ENCODE assay signal across 17 mouse cellular contexts in the genomic region with DNA sequence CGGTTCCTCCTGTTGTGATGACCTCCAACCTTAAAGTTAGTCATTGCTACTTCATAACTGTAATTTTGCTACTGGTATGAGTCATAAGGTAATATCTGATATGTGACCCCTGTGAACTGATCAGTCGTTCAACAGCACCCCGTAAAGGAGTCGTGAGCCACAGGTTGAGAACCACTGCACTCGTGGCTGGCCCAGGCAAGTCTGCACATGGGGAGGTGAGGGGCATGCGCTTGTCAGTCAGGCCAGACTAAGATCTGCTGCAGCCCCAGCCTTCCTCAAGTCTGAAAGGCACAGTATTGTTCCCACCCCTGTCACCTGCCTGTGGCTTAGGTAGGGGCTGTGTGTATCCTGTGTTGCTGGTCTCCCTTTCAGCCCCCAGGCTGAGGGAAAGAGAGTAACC. TPM values are rescaled to one million over a fixed set of nuclear protein-coding genes. Genes with fewer than 3 reads are reported as not detected.
DNase-seq lines count a peak whose midpoint lies in the region; ATAC-seq and TF ChIP-seq lines count a peak whose summit lies in the region.
"Had no signal": no experiment of that assay in that cellular context is flagged by ENCODE, and none has a peak within 500 bp of the region (broad histone marks: within the 10 kb centered on the region; RNA-seq: fewer than 3 reads in every experiment).

No protein-coding gene starts in this region.

- TF ChIP-seq CTCF in lung, embryonic 14.5 days (IDR thresholded peaks at IDR 0.05; ENCODE audit: low read depth) = no peak

- H3K9me3 ChIP-seq in lung, embryonic 14.5 days (ENCODE audit: low read depth, low read length) = no peaks in the 10 kb centered on the region
- H3K9me3 ChIP-seq: hindbrain, embryonic 15.5 days; neural tube, embryonic 15.5 days had no signal

- H3K4me3 ChIP-seq in lung, embryonic 14.5 days (ENCODE audit: low read depth, low read length) = no peak overlapping the region
- H3K4me3 ChIP-seq: hindbrain, embryonic 15.5 days; left cerebral cortex, adult 2 months; neural tube, embryonic 15.5 days had no signal

- no peaks in the 10 kb centered on the region for H3K36me3 ChIP-seq in lung, embryonic 14.5 days (ENCODE audit: insufficient read depth)
- H3K36me3 ChIP-seq: hindbrain, embryonic 15.5 days; neural tube, embryonic 15.5 days had no signal

- H3K27me3 ChIP-seq in lung, embryonic 14.5 days (ENCODE audit: insufficient read depth, low read length) = no peaks in the 10 kb centered on the region
- H3K27me3 ChIP-seq: hindbrain, embryonic 15.5 days; neural tube, embryonic 15.5 days had no signal

- no peak overlapping the region for H3K4me2 ChIP-seq in lung, embryonic 14.5 days
- H3K4me2 ChIP-seq: hindbrain, embryonic 15.5 days; midbrain, embryonic 11.5 days; neural tube, embryonic 15.5 days had no signal

- peak; percentile 79 for DNase-seq in heart, adult 11 months
- DNase-seq in heart, postnatal 4 days = no peak
- DNase-seq in lung, embryonic 14.5 days = no peak
- no peak for DNase-seq in lung, postnatal 36 days
- DNase-seq in urinary bladder, adult 2 months (ENCODE audit: low spot score) = peak; percentile 36
- no peak for DNase-seq in urinary bladder, postnatal 4 days (ENCODE audit: low spot score in 2 of 2)
- DNase-seq: cerebellum, adult 2 months; cerebellum, postnatal 25 days; liver; right cerebral cortex, adult 18-20 months had no signal

- peak; percentile 16; the same call in 1 of the 2 replicates for ATAC-seq in lung, embryonic 14.5 days (ENCODE audit: insufficient read depth)
- ATAC-seq in CD4-positive, CD25-positive, alpha-beta regulatory T cell, adult 4 months = no peak
- no peak for ATAC-seq in granulocyte monocyte progenitor cell, adult 5-6 weeks (replicated peaks; ENCODE audit: poor library complexity, severe bottlenecking)
- ATAC-seq: forebrain, embryonic 14.5 days had no signal

- 0 out of 2 replicates have a peak overlapping the region, but pooled peaks have one; percentile 26 for H3K27ac ChIP-seq in lung, embryonic 14.5 days (ENCODE audit: low read depth)
- H3K27ac ChIP-seq: hindbrain, embryonic 15.5 days; left cerebral cortex, adult 2 months; neural tube, embryonic 15.5 days had no signal

- 81% methylated on average over 6 of the region's 6 CpGs for WGBS in lung, embryonic 14.5 days

- H3K9ac ChIP-seq in lung, embryonic 14.5 days = no peak overlapping the region
- H3K9ac ChIP-seq: hindbrain, embryonic 15.5 days; neural tube, embryonic 15.5 days had no signal

- peaks cover 3% of the 10 kb centered on the region; the same call in 1 of the 2 replicates for H3K4me1 ChIP-seq in lung, embryonic 14.5 days (ENCODE audit: insufficient read depth)
- H3K4me1 ChIP-seq: hindbrain, embryonic 15.5 days; neural tube, embryonic 15.5 days had no signal

RNA-seq across cellular contexts. Expression of a gene that starts 14.8 kb away (rescaled TPM):
- 10 to 100 TPM; 41.3 to 46.8 TPM for total RNA-seq in heart, postnatal 4 days (2021)
- 132 and 177 TPM in 2 replicates for polyA plus RNA-seq in lung, embryonic 14.5 days (2014; fragmentation: Nextera tagmentation; extraction: Ambion mirVana)
- polyA plus RNA-seq in urinary bladder, adult 2 months (2012; rRNA removed) = 183 and 230 TPM in 2 replicates
- 10 to 100 TPM in 1 of 2 experiments, 1 to 10 TPM in 1; 2.0 to 14.6 TPM for polyA plus RNA-seq in CD4-positive, CD25-positive, alpha-beta regulatory T cell, adult 4 months (2017; shearing (Covaris generic))
- 131 and 141 TPM in 2 replicates for total RNA-seq in granulocyte monocyte progenitor cell, adult 5-6 weeks (2014; fragmentation: Nextera tagmentation)
- 53.6 and 57.1 TPM in 2 replicates for total RNA-seq in granulocyte monocyte progenitor cell, adult 5-6 weeks (2017)

RNA-seq across cellular contexts. Expression of a gene that starts 45.8 kb away (rescaled TPM):
- 100 to 1,000 TPM; 325 to 333 TPM for total RNA-seq in heart, postnatal 4 days (2021)
- 416 and 446 TPM in 2 replicates for polyA plus RNA-seq in lung, embryonic 14.5 days (2014; fragmentation: Nextera tagmentation; extraction: Ambion mirVana)
- 399 and 411 TPM in 2 replicates for polyA plus RNA-seq in urinary bladder, adult 2 months (2012; rRNA removed)
- polyA plus RNA-seq in CD4-positive, CD25-positive, alpha-beta regulatory T cell, adult 4 months (2017; shearing (Covaris generic)) = 100 to 1,000 TPM; 309 to 341 TPM
- 319 and 364 TPM in 2 replicates for total RNA-seq in granulocyte monocyte progenitor cell, adult 5-6 weeks (2014; fragmentation: Nextera tagmentation)
- total RNA-seq in granulocyte monocyte progenitor cell, adult 5-6 weeks (2017) = 210 and 242 TPM in 2 replicates

Comparison
In these comparisons a context has a peak if more than half of its experiments do, and no peak if none do; other contexts are left out.
1. DNase-seq: peak in heart, adult 11 months (single experiment) and urinary bladder, adult 2 months (single experiment); none in heart, postnatal 4 days (single experiment), lung, embryonic 14.5 days (single experiment), lung, postnatal 36 days (single experiment) and urinary bladder, postnatal 4 days (0 of 2).